Mouse (Mus musculus) kidney, postnatal 4 days (tissue): ENCODE data around the gene Ufsp2.
A peak's percentile ranks its signal among the peaks of the same experiment; 100 is the strongest.

Experiments used
- DNase-seq, 2 experiments: peaks; one replicate each; pipeline ENCODE4 v3.0.0; 2021; ENCODE audit warnings: mixed read lengths in 2 of 2

The Ufsp2 gene

GRCm38 (mm10) chr8:46022203-46022602, 46.9 kb downstream of the Ufsp2 start:
- DNase-seq: no peak

- no peak for DNase-seq
These were observed 47.4 kb downstream of the Ufsp2 start for GRCm38 (mm10) chr8:46022758-46023157.

GRCm38 (mm10) chr8:46024392-46024791, 49.1 kb downstream of the Ufsp2 start:
- DNase-seq: peak in 1 of 2 experiments; percentile 27

GRCm38 (mm10) chr8:46036217-46036616, 60.9 kb downstream of the Ufsp2 start:
- peak in 1 of 2 experiments; percentile 21 for DNase-seq

GRCm38 (mm10) chr8:46039666-46040065, 64.3 kb downstream of the Ufsp2 start:
- no peak for DNase-seq

GRCm38 (mm10) chr8:46040260-46040659, 64.9 kb downstream of the Ufsp2 start:
- no peak for DNase-seq
